In the genomic region with DNA sequence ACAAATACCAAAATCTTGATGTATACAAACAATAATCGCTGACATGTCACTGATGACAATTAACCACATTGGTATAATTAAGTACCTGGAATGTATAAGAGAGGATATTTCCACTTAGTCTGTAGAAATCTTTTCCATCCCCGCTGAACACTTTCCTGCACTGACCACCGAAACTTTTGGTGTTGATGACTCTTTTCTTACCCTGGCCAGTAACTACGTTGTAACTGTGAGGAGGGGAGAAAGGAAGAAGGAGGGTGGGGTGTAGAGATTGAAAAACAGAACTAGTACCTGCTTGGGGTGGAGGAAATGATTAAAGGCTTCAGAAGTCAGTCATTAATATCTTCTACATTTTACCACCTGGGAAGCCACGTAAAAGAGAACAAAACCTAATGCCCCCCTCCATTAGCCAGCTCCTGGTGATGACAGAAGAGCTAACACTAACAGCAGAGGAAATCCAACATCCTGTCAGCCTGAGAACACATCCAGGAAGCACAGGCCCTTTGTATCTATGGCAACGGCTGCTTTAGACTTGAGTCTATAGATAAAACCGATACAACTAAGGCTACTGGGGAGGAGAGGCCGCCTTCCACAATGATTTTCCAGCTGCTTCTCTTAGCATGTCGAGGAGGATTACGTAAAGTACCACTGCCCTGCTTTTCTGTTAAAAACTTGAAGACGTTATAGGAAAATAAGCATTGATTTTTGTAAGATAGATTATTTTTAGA, we compare ENCODE assay signal across 9 mouse cellular contexts. TPM values are rescaled to one million over a fixed set of nuclear protein-coding genes. Genes with fewer than 3 reads are reported as not detected.
DNase-seq lines count a peak whose midpoint lies in the region; ATAC-seq and TF ChIP-seq lines count a peak whose summit lies in the region.
"Had no signal": no experiment of that assay in that cellular context is flagged by ENCODE, and none has a peak within 500 bp of the region (broad histone marks: within the 10 kb centered on the region; RNA-seq: fewer than 3 reads in every experiment).

No protein-coding gene starts in this region.

- no peaks in the 10 kb centered on the region for H3K4me1 ChIP-seq in kidney, embryonic 15.5 days
- H3K4me1 ChIP-seq in midbrain, embryonic 15.5 days = no peaks in the 10 kb centered on the region; the same call in 1 of the 2 replicates

- no peak for ATAC-seq in kidney, embryonic 15.5 days (replicated peaks; ENCODE audit: low FRiP score)
- peak; percentile 56 to 58 for ATAC-seq in hematopoietic stem cell, adult 5-6 weeks (replicated peaks in 1 of 2; ENCODE audit: insufficient read depth in 1 of 2, low FRiP score in 2 of 2, low TSS enrichment in 1 of 2, low read depth in 1 of 2, poor library complexity in 2 of 2, severe bottlenecking in 2 of 2)
- ATAC-seq in midbrain, embryonic 15.5 days (replicated peaks) = peak; percentile 97
- ATAC-seq in megakaryocyte progenitor cell, adult 5-6 weeks (replicated peaks; ENCODE audit: poor library complexity) = no peak
- ATAC-seq: Patski had no signal

- no peak overlapping the region for H3K9ac ChIP-seq in kidney, embryonic 15.5 days
- no peak overlapping the region for H3K9ac ChIP-seq in midbrain, embryonic 15.5 days

- TF ChIP-seq CTCF in gastrocnemius, adult 2 months (IDR thresholded peaks at IDR 0.05) = no peak

- DNase-seq in kidney, adult 18-20 months = no peak
- peak; percentile 11 for DNase-seq in T-cell, adult 2 months (ENCODE audit: low spot score)
- no peak for DNase-seq in cerebellum, adult 9-10 months
- no peak for DNase-seq in gastrocnemius, adult 2 months

- 0 out of 2 replicates have a peak overlapping the region, but pooled peaks have one; percentile 12 for H3K4me2 ChIP-seq in kidney, embryonic 15.5 days
- no peak overlapping the region for H3K4me2 ChIP-seq in midbrain, embryonic 15.5 days

- WGBS in kidney, embryonic 15.5 days = 53% methylated on average over 11 of the region's 11 CpGs
- 42% methylated on average over 11 of the region's 11 CpGs for WGBS in midbrain, embryonic 15.5 days

- H3K9me3 ChIP-seq in kidney, embryonic 15.5 days (replicated peaks) = no peaks in the 10 kb centered on the region
- no peaks in the 10 kb centered on the region for H3K9me3 ChIP-seq in midbrain, embryonic 15.5 days

- no peak overlapping the region for H3K4me3 ChIP-seq in kidney, embryonic 15.5 days (replicated peaks)
- no peak overlapping the region for H3K4me3 ChIP-seq in midbrain, embryonic 15.5 days
- no peak overlapping the region for H3K4me3 ChIP-seq in gastrocnemius, adult 2 months

- H3K27ac ChIP-seq in kidney, embryonic 15.5 days = no peak overlapping the region
- H3K27ac ChIP-seq in midbrain, embryonic 15.5 days = peak overlapping the region; percentile 45; the same call in 1 of the 2 replicates
- H3K27ac ChIP-seq in gastrocnemius, adult 2 months = no peak overlapping the region

- no peaks in the 10 kb centered on the region for H3K36me3 ChIP-seq in kidney, embryonic 15.5 days
- H3K36me3 ChIP-seq in midbrain, embryonic 15.5 days (replicated peaks) = no peaks in the 10 kb centered on the region

- intact Hi-C loops in gastrocnemius, adult 2 months (cut with DNase I) = no loop called here

- no peaks in the 10 kb centered on the region for H3K27me3 ChIP-seq in kidney, embryonic 15.5 days
- no peaks in the 10 kb centered on the region for H3K27me3 ChIP-seq in midbrain, embryonic 15.5 days (replicated peaks)

RNA-seq across cellular contexts. Expression of gene C7, which starts 17.8 kb away (rescaled TPM):
- polyA plus RNA-seq in kidney, embryonic 15.5 days (2015; fragmentation: Nextera tagmentation; extraction: Ambion mirVana) = 0.08 and 0.18 TPM in 2 replicates
- total RNA-seq in hematopoietic stem cell, adult 5-6 weeks (2017) = 0.60 TPM in 1 of 2 replicates, not detected in the other
- 0.06 and 0.12 TPM in 2 replicates for polyA plus RNA-seq in midbrain, embryonic 15.5 days (2015; fragmentation: Nextera tagmentation; extraction: Ambion mirVana)
- total RNA-seq in megakaryocyte progenitor cell, adult 5-6 weeks (2015) = not detected in 2 replicates
- total RNA-seq in megakaryocyte progenitor cell, adult 5-6 weeks (2017) = not detected in 2 replicates
- 1 to 10 TPM; 1.1 to 8.6 TPM for total RNA-seq in gastrocnemius, adult 2 months (2021)
- polyA plus RNA-seq: Patski had no signal

Comparison
In these comparisons a context has a peak if more than half of its experiments do, and no peak if none do; other contexts are left out.
1. ATAC-seq: peak in hematopoietic stem cell, adult 5-6 weeks (2 of 2) and midbrain, embryonic 15.5 days (single experiment); none in kidney, embryonic 15.5 days (single experiment) and megakaryocyte progenitor cell, adult 5-6 weeks (single experiment).